Mouse (Mus musculus) cerebellum, adult 2 months (tissue): ENCODE data around the gene Fan1.

Source experiments
- CTCF ChIP-seq: fragments of 200-500 bp; IDR thresholded peaks from 2 replicates; pipeline ENCODE4 v1.5.1; 2011; ENCODE audit warnings: low read depth, mild to moderate bottlenecking, control low read depth, low read length, moderate library complexity, borderline replicate concordance; ENCODE audit not compliant: insufficient read depth
- POLR2A ChIP-seq: fragments of 200-500 bp; IDR thresholded peaks from 2 replicates; pipeline ENCODE4 v1.6.1; 2011; ENCODE audit warnings: low read length, control low read depth, borderline replicate concordance; ENCODE audit not compliant: insufficient read depth

- TF ChIP-seq POLR2A (no peak), CTCF (no peak)
Measured at GRCm38 (mm10) chr7:64321125-64321524, 52.8 kb downstream of the Fan1 start.
